Mouse (Mus musculus) embryonic facial prominence, embryonic 14.5 days (tissue): ENCODE measurements around the gene Ntng1. TPM values are rescaled to one million over a fixed set of nuclear protein-coding genes. Genes with fewer than 3 reads are reported as not detected.

Source experiments
- polyA plus RNA-seq: library from polyadenylated mRNA; unstranded; fragments of >200 nt; fragmentation: Nextera tagmentation; extraction: Ambion mirVana; gene quantifications from 2 replicates; pipeline ENCODE4 v1.2.1, GENCODE M21; 2014

Gene Ntng1
- polyA plus RNA-seq, 1 experiment from 2014 or later, result 3.8 TPM

Other genes starting within 250 kb of the Ntng1 start
- gene Prmt6, start 107.0 kb upstream of the Ntng1 start, polyA plus RNA-seq, result 19.3 and 24.5 TPM in 2 replicates